Mouse (Mus musculus): ENCODE measurements around the gene Ptges. TPM values are rescaled to one million over a fixed set of nuclear protein-coding genes. Genes with fewer than 3 reads are reported as not detected.
"Not testable (repeated sequence)": the region's sequence is repeated elsewhere in the genome, so short reads cannot be mapped to it uniquely, and the experiment has no call there.

Gene Ptges
- polyA plus RNA-seq, 1 experiment from 2014 or later, result 44.2 TPM

- Histone ChIP-seq H3K27ac (no peak overlapping the region), H3K4me3 (replicated peaks; ENCODE audit: low read depth, low read length) (no peak overlapping the region), H3K27me3 (ENCODE audit: insufficient read depth, low read length) (no peaks in the 10 kb centered on the region), H3K9ac (ENCODE audit: low read depth, low read length) (no peak overlapping the region), H3K9me3 (replicated peaks; ENCODE audit: low read length) (no peaks in the 10 kb centered on the region), H3K36me3 (ENCODE audit: insufficient read depth, low read length) (no peaks in the 10 kb centered on the region), H3K4me1 (replicated peaks; ENCODE audit: insufficient read depth, low read length) (no peaks in the 10 kb centered on the region), H3K4me2 (ENCODE audit: low read length) (no peak overlapping the region)
- ATAC-seq (replicated peaks; ENCODE audit: low FRiP score, low read depth), result no peak
- 46% methylated on average over 7 of the region's 7 CpGs for whole genome bisulfite sequencing
- TF ChIP-seq CTCF (IDR thresholded peaks at IDR 0.05; ENCODE audit: low read depth), result no peak
- no peak for DNase-seq (ENCODE audit: low spot score)
Measured at GRCm38 (mm10) chr2:30920216-30920615, 9.4 kb downstream of the Ptges start.

- no peak overlapping the region for H3K4me3 ChIP-seq (replicated peaks; ENCODE audit: low read depth, low read length)
- DNase-seq (ENCODE audit: low spot score), result no peak
- TF ChIP-seq CTCF (IDR thresholded peaks at IDR 0.05; ENCODE audit: low read depth), result no peak
- 45% methylated on average over 8 of the region's 8 CpGs for WGBS
- no peaks in the 10 kb centered on the region for H3K9me3 ChIP-seq (replicated peaks; ENCODE audit: low read length)
- no peaks in the 10 kb centered on the region for H3K36me3 ChIP-seq (ENCODE audit: insufficient read depth, low read length)
- peak overlapping the region; percentile 11; the same call in 1 of the 2 replicates for H3K27ac ChIP-seq
- H3K4me1 ChIP-seq (replicated peaks; ENCODE audit: insufficient read depth, low read length), result no peaks in the 10 kb centered on the region
- peak; percentile 54; the same call in 1 of the 2 replicates for ATAC-seq (replicated peaks; ENCODE audit: low FRiP score, low read depth)
- H3K4me2 ChIP-seq (ENCODE audit: low read length), result no peak overlapping the region
- H3K27me3 ChIP-seq (ENCODE audit: insufficient read depth, low read length), result no peaks in the 10 kb centered on the region
- H3K9ac ChIP-seq (ENCODE audit: low read depth, low read length), result no peak overlapping the region
Measured at GRCm38 (mm10) chr2:30918780-30919329, 10.8 kb downstream of the Ptges start.

DNA sequence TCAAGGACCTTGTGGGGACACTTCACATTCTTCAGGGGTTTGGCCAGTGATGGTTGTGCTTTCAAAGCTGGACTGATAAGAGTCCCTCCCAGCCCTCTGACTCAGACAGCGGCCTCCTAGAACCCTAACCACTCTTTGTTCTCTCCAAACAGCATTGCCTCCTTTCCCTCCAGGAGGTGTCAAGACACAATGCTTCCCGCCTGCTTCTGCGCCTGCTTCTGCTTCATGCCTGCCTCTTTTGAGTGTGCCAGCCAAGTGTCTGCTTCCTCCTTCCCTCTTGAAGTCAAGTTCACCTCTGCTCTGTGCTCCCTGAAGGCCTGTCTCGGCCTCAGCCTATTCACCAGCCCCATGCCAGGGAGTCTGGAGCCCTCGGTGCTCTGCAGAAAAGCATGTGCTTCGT, 11.5 kb downstream of the Ptges start:
- Histone ChIP-seq H3K27me3 (ENCODE audit: insufficient read depth, low read length) (no peaks in the 10 kb centered on the region), H3K36me3 (ENCODE audit: insufficient read depth, low read length) (no peaks in the 10 kb centered on the region), H3K9ac (ENCODE audit: low read depth, low read length) (no peak overlapping the region), H3K9me3 (replicated peaks; ENCODE audit: low read length) (no peaks in the 10 kb centered on the region), H3K4me3 (replicated peaks; ENCODE audit: low read depth, low read length) (no peak overlapping the region), H3K27ac (peak overlapping the region; percentile 11; the same call in 1 of the 2 replicates), H3K4me2 (ENCODE audit: low read length) (no peak overlapping the region), H3K4me1 (replicated peaks; ENCODE audit: insufficient read depth, low read length) (no peaks in the 10 kb centered on the region)
- no peak for TF ChIP-seq CTCF (IDR thresholded peaks at IDR 0.05; ENCODE audit: low read depth)
- DNase-seq (ENCODE audit: low spot score) (no peak), ATAC-seq (replicated peaks; ENCODE audit: low FRiP score, low read depth) (no peak)
- 63% methylated on average over 6 of the region's 6 CpGs for WGBS

DNA sequence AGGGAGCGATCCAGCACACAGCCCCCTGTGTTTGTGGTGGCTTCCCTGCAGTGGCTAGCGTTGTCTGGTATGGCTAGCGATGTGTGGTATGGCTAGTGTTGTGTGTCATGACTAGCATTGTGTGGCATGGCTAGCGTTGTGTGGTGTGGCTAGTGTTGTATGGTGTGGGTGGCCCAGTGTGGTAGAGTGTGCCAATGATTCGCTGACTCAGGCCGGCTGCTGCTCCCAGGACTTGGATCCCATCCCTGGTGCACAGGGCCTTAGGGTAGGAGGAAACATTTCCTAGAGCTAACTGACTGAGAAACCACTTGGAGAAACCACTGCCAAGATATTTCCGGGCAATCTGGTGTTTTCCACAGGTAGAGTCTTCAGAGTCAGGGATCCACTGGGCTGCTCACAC, 12.0 kb downstream of the Ptges start:
- TF ChIP-seq CTCF (IDR thresholded peaks at IDR 0.05; ENCODE audit: low read depth), result no peak
- no peak overlapping the region for H3K9ac ChIP-seq (ENCODE audit: low read depth, low read length)
- no peaks in the 10 kb centered on the region for H3K36me3 ChIP-seq (ENCODE audit: insufficient read depth, low read length)
- H3K27me3 ChIP-seq (ENCODE audit: insufficient read depth, low read length), result no peaks in the 10 kb centered on the region
- no peak overlapping the region for H3K4me3 ChIP-seq (replicated peaks; ENCODE audit: low read depth, low read length)
- no peaks in the 10 kb centered on the region for H3K9me3 ChIP-seq (replicated peaks; ENCODE audit: low read length)
- no peak overlapping the region for H3K4me2 ChIP-seq (ENCODE audit: low read length)
- H3K27ac ChIP-seq, result no peak overlapping the region
- DNase-seq (ENCODE audit: low spot score) (no peak), ATAC-seq (replicated peaks; ENCODE audit: low FRiP score, low read depth) (no peak)
- WGBS, result 85% methylated on average over 7 of the region's 7 CpGs
- no peaks in the 10 kb centered on the region for H3K4me1 ChIP-seq (replicated peaks; ENCODE audit: insufficient read depth, low read length)

GRCm38 (mm10) chr2:30915933-30916332, 13.7 kb downstream of the Ptges start:
- not testable (repeated sequence) for DNase-seq (ENCODE audit: low spot score); H3K9ac ChIP-seq (ENCODE audit: low read depth, low read length); H3K27me3 ChIP-seq (ENCODE audit: insufficient read depth, low read length); H3K4me1 ChIP-seq (replicated peaks; ENCODE audit: insufficient read depth, low read length); H3K4me2 ChIP-seq (ENCODE audit: low read length); ATAC-seq (replicated peaks; ENCODE audit: low FRiP score, low read depth); H3K9me3 ChIP-seq (replicated peaks; ENCODE audit: low read length); H3K36me3 ChIP-seq (ENCODE audit: insufficient read depth, low read length); H3K27ac ChIP-seq; H3K4me3 ChIP-seq (replicated peaks; ENCODE audit: low read depth, low read length)
- 79% methylated on average over 6 of the region's 6 CpGs for WGBS

DNA sequence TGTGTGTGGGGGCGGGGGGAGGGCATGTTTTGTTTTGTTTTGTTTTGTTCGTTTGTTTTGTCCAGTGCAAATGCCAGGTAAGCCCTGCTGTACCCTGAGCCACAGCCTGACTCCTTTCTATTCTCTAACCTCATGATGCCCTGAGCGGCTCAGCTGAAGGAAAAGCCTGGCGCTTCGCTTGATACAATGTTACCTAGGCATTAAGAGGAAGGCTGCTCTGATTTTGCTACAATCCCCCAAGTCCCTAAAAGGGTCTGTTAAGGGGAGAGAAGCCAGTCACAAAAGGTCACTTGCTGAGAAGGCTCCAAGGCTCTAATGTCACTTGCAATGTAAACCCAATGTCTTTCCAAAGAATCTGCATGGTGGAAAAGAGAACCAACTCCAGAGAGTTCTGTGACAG, 14.3 kb downstream of the Ptges start:
- Histone ChIP-seq H3K36me3 (ENCODE audit: insufficient read depth, low read length) (no peaks in the 10 kb centered on the region), H3K4me3 (replicated peaks; ENCODE audit: low read depth, low read length) (no peak overlapping the region), H3K27ac (no peak overlapping the region), H3K4me2 (ENCODE audit: low read length) (no peak overlapping the region), H3K9ac (ENCODE audit: low read depth, low read length) (no peak overlapping the region), H3K4me1 (replicated peaks; ENCODE audit: insufficient read depth, low read length) (peaks cover 5% of the 10 kb centered on the region; the same call in 1 of the 2 replicates), H3K9me3 (replicated peaks; ENCODE audit: low read length) (no peaks in the 10 kb centered on the region), H3K27me3 (ENCODE audit: insufficient read depth, low read length) (no peaks in the 10 kb centered on the region)
- WGBS, result 84% methylated on average over 5 of the region's 5 CpGs
- no peak for TF ChIP-seq CTCF (IDR thresholded peaks at IDR 0.05; ENCODE audit: low read depth)
- ATAC-seq (replicated peaks; ENCODE audit: low FRiP score, low read depth), result no peak
- no peak for DNase-seq (ENCODE audit: low spot score)

DNA sequence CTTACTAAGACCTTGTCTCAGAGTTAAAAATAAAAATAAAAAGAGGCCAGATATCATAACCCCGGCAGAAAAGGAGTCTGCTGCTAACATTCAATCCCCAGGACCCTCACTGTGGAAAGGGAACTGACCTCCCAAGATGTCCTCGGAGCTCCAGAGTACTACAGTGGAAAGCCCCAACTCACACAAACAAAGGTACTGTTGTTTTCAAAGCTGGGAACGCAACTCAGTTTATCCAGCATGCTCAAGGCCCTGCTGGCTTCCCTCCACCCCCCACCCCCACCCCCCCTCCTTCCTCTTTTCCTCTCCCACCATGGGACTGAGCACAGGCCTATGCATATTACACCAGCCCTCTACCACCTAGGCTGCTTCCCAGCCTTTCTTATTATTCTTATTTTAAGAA, 14.8 kb downstream of the Ptges start:
- ATAC-seq (replicated peaks; ENCODE audit: low FRiP score, low read depth) (no peak), DNase-seq (ENCODE audit: low spot score) (no peak)
- Histone ChIP-seq H3K9me3 (replicated peaks; ENCODE audit: low read length) (no peaks in the 10 kb centered on the region), H3K4me1 (replicated peaks; ENCODE audit: insufficient read depth, low read length) (peaks cover 5% of the 10 kb centered on the region; the same call in 1 of the 2 replicates), H3K27ac (no peak overlapping the region), H3K4me3 (replicated peaks; ENCODE audit: low read depth, low read length) (no peak overlapping the region), H3K9ac (ENCODE audit: low read depth, low read length) (no peak overlapping the region), H3K36me3 (ENCODE audit: insufficient read depth, low read length) (no peaks in the 10 kb centered on the region), H3K27me3 (ENCODE audit: insufficient read depth, low read length) (no peaks in the 10 kb centered on the region), H3K4me2 (ENCODE audit: low read length) (no peak overlapping the region)
- TF ChIP-seq CTCF (IDR thresholded peaks at IDR 0.05; ENCODE audit: low read depth), result no peak
- 57% methylated on average over 3 of the region's 3 CpGs for WGBS
